Mouse (Mus musculus) right cerebral cortex, adult 2 months (tissue): ENCODE data around the gene Itgav.
"Not testable (repeated sequence)": the region's sequence is repeated elsewhere in the genome, so short reads cannot be mapped to it uniquely, and the experiment has no call there.

Experiments
- DNase-seq, 2 experiments: peaks; one replicate each; pipeline ENCODE4 v3.0.0; 2021 to 2022; ENCODE audit warnings: low spot score in 2 of 2

Gene Itgav

GRCm38 (mm10) chr2:83713281-83713680, 10.9 kb upstream of the Itgav start:
- DNase-seq, result not testable (repeated sequence)

GRCm38 (mm10) chr2:83713946-83714345, 10.3 kb upstream of the Itgav start:
- no peak for DNase-seq

GRCm38 (mm10) chr2:83714783-83715182, 9.4 kb upstream of the Itgav start:
- DNase-seq, result peak; percentile 51 to 57

GRCm38 (mm10) chr2:83718341-83718740, 5.9 kb upstream of the Itgav start:
- no peak for DNase-seq

GRCm38 (mm10) chr2:83721635-83722034, 2.6 kb upstream of the Itgav start:
- DNase-seq, result no peak

GRCm38 (mm10) chr2:83722936-83723335, 1.3 kb upstream of the Itgav start:
- no peak for DNase-seq

GRCm38 (mm10) chr2:83723346-83723745, 851 bp upstream of the Itgav start:
- DNase-seq, result no peak

- DNase-seq, result peak; percentile 48 to 70
These were observed 882 bp downstream of the Itgav start for GRCm38 (mm10) chr2:83724827-83725730.

- DNase-seq, result no peak
These were observed 1.6 kb downstream of the Itgav start for GRCm38 (mm10) chr2:83725796-83726195.

GRCm38 (mm10) chr2:83728238-83728682, 4.1 kb downstream of the Itgav start:
- DNase-seq, result peak; percentile 64 to 75

GRCm38 (mm10) chr2:83729339-83729738, 5.1 kb downstream of the Itgav start:
- DNase-seq, result peak in 1 of 2 experiments; percentile 65

GRCm38 (mm10) chr2:83732896-83733295, 8.7 kb downstream of the Itgav start:
- DNase-seq, result no peak

GRCm38 (mm10) chr2:83733981-83734393, 9.8 kb downstream of the Itgav start:
- DNase-seq, result no peak

GRCm38 (mm10) chr2:83735276-83735675, 11.1 kb downstream of the Itgav start:
- DNase-seq, result no peak

GRCm38 (mm10) chr2:83736836-83737235, 12.6 kb downstream of the Itgav start:
- no peak for DNase-seq

- no peak for DNase-seq
These were observed 14.5 kb downstream of the Itgav start for GRCm38 (mm10) chr2:83738586-83739251.

GRCm38 (mm10) chr2:83739461-83740124, 15.4 kb downstream of the Itgav start:
- DNase-seq, result no peak

GRCm38 (mm10) chr2:83740601-83741031, 16.4 kb downstream of the Itgav start:
- DNase-seq, result no peak

GRCm38 (mm10) chr2:83742210-83742609, 18.0 kb downstream of the Itgav start:
- DNase-seq, result peak; percentile 51 to 56

GRCm38 (mm10) chr2:83742836-83743235, 18.6 kb downstream of the Itgav start:
- no peak for DNase-seq

- no peak for DNase-seq
These were observed 20.2 kb downstream of the Itgav start for GRCm38 (mm10) chr2:83744276-83744952.

- no peak for DNase-seq
These were observed 21.1 kb downstream of the Itgav start for GRCm38 (mm10) chr2:83745257-83745656.
